Mouse (Mus musculus) layer of hippocampus, postnatal 14 days (tissue): Measurements from ENCODE around the gene Hoxb1. TPM values are rescaled to one million over a fixed set of nuclear protein-coding genes. Genes with fewer than 3 reads are reported as not detected.

Source experiments
- DNase-seq, 2 experiments: peaks; one replicate each; pipeline ENCODE4 v3.0.0; 2021 to 2022; ENCODE audit warnings: low spot score in 2 of 2, mixed read lengths in 1 of 2
- total RNA-seq, 2 experiments: library from RNA; stranded (reverse); gene quantifications; 2 replicates each; pipeline ENCODE4 v1.2.3; 2021

Gene Hoxb1
- total RNA-seq, 2 experiments from 2014 or later: not detected

- DNase-seq: no peak
These were observed 32.1 kb upstream of the Hoxb1 start for GRCm38 (mm10) chr11:96333241-96334001.

GRCm38 (mm10) chr11:96334002-96334364 is 31.6 kb upstream of the Hoxb1 start:
- DNase-seq: no peak

DNA sequence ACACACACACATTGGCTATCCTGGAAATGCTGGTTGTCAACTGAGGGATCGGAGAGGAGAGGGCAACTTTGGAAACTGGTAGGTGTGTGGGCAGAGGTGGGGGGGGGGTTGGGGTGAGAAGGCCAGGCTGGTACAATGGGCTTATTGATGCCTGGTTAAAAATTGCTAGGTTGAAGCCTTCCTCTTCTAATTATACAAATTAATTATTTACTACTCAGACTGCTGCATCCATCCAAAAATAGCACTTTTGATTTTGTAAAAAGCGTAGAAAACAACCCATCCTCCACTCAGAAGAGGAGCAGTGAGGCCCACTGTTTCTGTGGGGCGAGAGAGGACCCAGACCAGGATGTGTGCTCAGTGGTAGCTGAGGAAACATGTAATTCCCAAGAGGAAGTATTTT is 30.6 kb upstream of the Hoxb1 start:
- no peak for DNase-seq

DNA sequence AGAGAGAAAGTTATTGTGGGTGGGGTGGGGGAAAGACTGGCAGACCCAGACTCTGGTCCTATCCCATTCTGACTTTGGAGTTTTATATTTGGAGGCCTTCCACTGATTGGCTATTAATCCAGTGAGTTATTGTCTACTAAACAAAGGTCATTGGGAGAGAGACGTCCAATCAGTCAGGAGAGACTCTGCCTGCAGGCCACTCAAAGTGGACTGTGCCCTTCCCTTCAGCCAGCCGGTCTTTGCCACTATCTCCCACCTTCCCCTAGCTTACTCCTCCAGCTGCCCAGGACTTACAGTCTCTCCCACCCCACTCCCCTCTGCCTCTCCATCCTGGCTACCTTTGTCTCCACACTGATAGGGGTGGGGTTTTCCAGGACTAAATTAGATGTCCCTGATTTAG is 29.0 kb upstream of the Hoxb1 start:
- no peak for DNase-seq

- DNase-seq: no peak
These were observed 28.5 kb upstream of the Hoxb1 start for GRCm38 (mm10) chr11:96337026-96337425.

DNA sequence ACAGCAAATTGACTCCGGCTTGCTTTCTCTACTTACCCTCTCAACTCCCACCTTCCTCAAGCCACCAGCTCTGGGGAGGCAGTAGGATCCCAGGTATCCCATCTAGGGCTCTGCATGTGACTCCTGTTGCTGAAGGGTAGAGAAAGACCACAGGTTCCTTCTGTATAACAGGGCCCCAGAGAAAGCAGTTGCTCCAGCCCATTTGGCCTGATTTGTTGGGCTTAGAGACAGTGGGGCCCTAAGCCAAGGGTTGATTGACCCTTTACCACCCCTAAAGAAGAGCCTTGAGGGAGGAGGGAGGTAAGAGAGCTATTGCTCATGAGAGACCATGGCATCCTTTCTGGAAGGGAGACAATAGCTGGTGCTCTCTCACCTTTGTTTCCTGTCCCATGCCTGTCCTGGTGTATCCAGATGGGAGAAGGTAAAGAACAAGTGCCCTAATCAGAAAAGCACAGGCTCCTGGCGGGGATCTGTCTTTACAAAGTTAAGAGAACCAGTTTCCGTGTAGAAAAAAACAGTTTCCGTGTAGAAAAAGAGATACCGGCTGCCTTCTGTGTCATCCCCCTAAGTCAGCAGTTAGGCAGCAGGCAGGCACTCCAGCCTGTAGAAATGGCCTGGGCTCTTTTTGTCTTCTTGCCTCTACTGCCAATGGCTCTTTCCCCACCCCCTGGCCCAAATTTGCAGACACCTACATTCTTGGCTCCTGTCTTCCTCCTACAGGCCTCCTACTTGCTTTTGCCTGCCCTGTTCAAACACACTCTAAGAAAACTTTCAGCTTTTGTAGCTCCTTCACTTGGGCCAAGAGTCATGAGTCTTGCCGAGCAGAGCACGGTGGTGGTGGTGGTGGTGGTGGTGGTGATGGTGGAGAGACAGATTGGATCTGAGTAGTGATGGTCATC is 26.3 kb upstream of the Hoxb1 start:
- DNase-seq: no peak

GRCm38 (mm10) chr11:96340698-96341365 is 24.7 kb upstream of the Hoxb1 start:
- no peak for DNase-seq

GRCm38 (mm10) chr11:96341701-96342575 is 23.6 kb upstream of the Hoxb1 start:
- no peak for DNase-seq

DNA sequence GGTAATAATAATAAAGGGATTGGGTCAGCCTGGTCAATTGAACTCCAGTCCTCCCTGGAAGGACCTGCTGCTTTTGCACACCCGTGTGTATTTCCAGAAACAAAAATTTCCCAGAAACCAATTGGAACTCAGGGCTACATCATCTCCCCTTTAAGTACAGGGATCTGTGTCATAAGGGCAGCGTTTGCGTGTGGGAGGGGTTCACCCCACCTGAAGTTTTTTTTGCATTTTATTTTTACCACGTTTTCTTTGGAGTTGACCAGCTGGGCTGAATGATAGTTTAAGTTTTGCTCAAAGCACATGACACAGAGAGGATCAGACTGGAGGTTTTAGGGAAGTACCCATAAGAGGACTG is 23.0 kb upstream of the Hoxb1 start:
- no peak for DNase-seq

DNA sequence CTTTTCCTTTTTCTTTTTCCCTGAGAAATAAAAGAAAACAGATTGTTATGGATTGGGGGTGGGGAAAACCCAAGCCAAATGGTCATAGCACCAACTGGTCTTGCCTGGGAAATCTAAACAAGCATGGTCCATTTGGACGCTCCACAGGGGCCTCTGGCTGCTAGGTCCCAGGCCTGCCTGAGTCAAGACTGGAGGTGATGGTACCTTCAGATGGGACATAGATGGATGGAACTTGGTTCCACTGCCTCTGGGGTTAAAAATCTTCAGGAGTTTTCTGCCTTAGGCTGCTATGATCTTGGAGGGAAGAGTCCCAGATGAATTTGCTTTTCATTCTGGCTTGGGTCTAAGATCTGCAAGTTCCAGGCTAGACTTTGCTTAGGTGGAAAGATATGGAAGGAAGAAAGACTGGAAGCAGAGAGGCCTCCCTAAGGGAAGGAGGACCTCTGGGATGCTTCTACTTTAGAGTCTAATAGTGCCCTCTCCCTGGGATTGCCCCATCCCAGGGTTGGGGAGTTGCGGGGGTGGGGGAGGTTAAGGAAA is 22.3 kb upstream of the Hoxb1 start:
- DNase-seq: no peak

DNA sequence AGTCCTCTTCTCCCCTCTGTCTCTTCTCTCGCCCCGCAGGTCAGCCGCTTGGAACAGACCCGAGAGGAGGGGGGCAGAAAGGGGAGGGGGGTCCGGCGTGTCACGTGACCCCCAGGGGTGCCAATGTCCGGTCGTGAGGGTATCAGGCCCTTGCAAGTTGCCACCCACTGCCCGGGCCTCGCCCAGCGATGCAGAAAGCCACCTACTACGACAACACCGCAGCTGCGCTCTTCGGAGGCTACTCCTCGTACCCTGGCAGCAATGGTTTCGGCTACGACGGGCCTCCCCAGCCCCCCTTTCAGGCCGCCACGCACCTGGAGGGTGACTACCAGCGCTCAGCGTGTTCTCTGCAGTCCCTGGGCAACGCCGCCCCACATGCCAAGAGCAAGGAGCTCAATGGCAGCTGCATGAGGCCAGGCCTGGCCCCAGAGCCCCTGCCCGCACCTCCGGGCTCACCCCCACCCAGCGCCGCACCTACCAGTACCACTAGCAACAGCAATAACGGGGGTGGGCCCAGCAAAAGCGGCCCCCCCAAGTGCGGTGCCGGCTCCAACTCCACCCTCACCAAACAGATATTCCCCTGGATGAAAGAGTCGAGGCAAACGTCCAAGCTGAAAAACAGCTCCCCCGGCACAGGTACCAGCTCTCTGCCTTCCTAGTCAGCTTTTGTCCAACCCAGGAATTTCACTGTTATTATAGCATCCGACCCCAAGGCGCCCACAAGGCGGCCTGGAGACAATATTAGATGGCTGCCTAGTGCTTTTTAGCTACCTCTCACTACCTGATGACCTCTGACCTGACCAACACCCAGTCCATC is 21.3 kb upstream of the Hoxb1 start:
- no peak for DNase-seq

DNA sequence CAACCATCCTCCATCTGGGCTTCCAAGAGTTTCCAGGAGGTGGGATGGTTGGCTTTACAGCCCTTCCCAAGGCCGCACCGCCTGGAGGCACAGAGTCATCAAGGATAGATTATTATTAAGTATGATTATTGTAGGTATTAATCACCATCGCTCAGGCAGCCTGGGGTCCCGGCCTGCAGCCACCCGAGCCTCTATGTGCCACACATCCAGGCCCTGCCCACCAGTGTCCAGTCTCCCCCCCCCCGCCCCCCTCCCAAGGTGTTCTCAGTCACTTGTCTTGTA is 20.7 kb upstream of the Hoxb1 start:
- DNase-seq: no peak

DNA sequence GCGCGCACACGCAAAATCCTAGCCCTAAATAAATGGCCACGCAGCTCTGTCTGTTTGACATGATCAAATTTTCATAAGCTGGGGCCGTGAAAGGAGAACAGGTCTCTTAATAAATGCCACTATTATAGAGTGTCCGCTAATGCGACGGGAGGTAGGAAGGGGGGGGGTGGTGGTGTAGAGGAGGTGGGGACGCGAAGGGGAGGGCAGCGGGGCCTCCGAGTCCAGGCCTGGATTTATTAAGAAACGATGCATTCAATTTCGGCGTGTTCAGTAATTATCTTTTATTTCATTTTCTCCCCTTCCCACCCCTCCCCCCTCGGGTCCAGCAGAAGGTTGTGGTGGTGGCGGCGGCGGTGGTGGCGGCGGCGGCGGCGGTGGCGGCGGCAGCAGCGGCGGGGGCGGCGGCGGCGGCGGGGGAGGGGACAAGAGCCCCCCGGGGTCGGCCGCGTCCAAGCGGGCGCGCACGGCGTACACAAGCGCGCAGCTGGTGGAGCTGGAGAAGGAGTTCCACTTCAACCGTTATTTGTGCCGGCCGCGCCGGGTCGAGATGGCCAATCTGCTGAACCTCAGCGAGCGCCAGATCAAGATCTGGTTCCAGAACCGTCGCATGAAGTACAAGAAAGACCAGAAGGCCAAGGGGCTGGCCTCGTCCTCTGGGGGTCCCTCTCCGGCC is 20.2 kb upstream of the Hoxb1 start:
- DNase-seq: no peak

GRCm38 (mm10) chr11:96345893-96346806 is 19.4 kb upstream of the Hoxb1 start:
- DNase-seq: no peak

- no peak for DNase-seq
These were observed 18.5 kb upstream of the Hoxb1 start for GRCm38 (mm10) chr11:96346916-96347520.

GRCm38 (mm10) chr11:96347717-96348116 is 17.8 kb upstream of the Hoxb1 start:
- DNase-seq: no peak

DNA sequence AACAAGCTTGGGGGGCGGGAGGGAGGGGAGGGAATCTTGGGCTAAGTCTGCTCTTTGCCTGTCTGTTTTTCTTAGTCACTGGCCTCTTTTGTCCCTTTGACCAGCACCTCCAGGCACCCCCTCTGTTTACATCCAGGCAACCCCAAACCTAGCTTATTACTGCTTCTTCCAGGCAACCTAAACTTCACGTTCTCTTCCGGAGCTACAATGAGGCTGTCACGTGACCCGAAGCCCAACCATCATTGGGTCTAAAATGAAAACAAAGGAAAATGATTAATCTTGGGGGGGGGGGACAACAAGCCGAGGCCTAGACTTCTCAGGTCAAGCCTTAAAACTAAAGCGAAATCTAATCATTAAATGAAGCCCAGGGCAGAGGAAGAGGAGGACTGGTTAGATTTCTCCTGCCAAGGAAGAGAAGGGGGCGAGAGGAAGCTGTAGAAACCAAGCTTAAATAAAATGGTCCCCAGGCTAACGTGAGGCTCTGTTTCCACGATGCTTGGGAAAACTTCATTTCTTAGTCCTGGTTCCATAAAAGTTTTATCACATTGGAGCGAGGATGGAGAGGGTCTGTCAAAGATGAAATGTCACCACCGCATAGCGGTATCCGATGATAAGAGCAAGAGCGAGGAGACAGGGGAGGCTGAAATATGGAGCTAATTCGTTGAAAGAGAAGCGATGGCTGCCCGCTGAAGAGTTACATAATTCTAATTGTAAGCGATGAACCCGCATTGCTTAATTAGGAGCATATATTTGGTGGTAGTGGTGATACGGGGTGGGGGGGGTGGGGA is 17.2 kb upstream of the Hoxb1 start:
- no peak for DNase-seq
